Mouse (Mus musculus): ENCODE data around the gene Mfsd12.

DNA sequence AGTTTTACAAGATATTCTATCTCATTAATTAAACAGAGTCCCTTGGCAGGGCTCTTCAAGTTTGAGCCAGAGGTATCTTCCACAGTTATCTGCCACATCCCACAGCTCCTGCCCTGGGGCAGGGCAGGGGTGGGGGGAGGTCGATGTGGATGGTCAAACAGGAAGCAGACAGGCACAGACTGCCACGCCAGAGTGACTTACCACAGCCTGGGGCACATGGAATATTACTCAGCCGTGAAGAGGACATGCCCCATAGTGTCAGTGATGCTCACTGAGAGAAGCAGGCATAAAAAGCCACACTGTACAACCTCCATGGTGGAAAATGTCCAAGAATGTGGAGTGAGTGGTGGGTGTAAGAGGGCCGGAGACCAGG is 12.1 kb upstream of the Mfsd12 start:
- TF ChIP-seq EP300 (IDR thresholded peaks at IDR 0.05; ENCODE audit: low read depth) (no peak), CTCF (IDR thresholded peaks at IDR 0.05; ENCODE audit: low read depth) (no peak)

Measured in heart, postnatal 0 days (tissue).